Mouse (Mus musculus): ENCODE measurements around the gene Zfp369. TPM values are rescaled to one million over a fixed set of nuclear protein-coding genes. Genes with fewer than 3 reads are reported as not detected.

Gene Zfp369
- polyA plus RNA-seq (2012): 3.2 and 3.5 TPM in 2 replicates

GRCm38 (mm10) chr13:65278383-65279341, at the start of gene Zfp369:
Gene Zfp369, plus strand, starts transcription at chr13:65278814.
- TF ChIP-seq GATA1 (IDR thresholded peaks at IDR 0.05; ENCODE audit: low read length): no peak

GRCm38 (mm10) chr13:65237211-65237610, 41.4 kb upstream of the Zfp369 start:
- TF ChIP-seq GATA1 (IDR thresholded peaks at IDR 0.05; ENCODE audit: low read length): no peak

- TF ChIP-seq GATA1 (IDR thresholded peaks at IDR 0.05; ENCODE audit: low read length): no peak
Observed at GRCm38 (mm10) chr13:65240509-65241098, 38.0 kb upstream of the Zfp369 start.

GRCm38 (mm10) chr13:65241099-65241626, 37.5 kb upstream of the Zfp369 start:
- no peak for TF ChIP-seq GATA1 (IDR thresholded peaks at IDR 0.05; ENCODE audit: low read length)

GRCm38 (mm10) chr13:65241627-65242318, 36.8 kb upstream of the Zfp369 start:
- TF ChIP-seq GATA1 (IDR thresholded peaks at IDR 0.05; ENCODE audit: low read length): no peak

- no peak for TF ChIP-seq GATA1 (IDR thresholded peaks at IDR 0.05; ENCODE audit: low read length)
Observed at GRCm38 (mm10) chr13:65242319-65242787, 36.3 kb upstream of the Zfp369 start.

- TF ChIP-seq GATA1 (IDR thresholded peaks at IDR 0.05; ENCODE audit: low read length): no peak
Observed at GRCm38 (mm10) chr13:65243273-65243672, 35.3 kb upstream of the Zfp369 start.

- no peak for TF ChIP-seq GATA1 (IDR thresholded peaks at IDR 0.05; ENCODE audit: low read length)
Observed at GRCm38 (mm10) chr13:65258175-65258954, 20.2 kb upstream of the Zfp369 start.

- TF ChIP-seq GATA1 (IDR thresholded peaks at IDR 0.05; ENCODE audit: low read length): no peak
Observed at GRCm38 (mm10) chr13:65259239-65259638, 19.4 kb upstream of the Zfp369 start, which contains the start of gene Gm10775. Gene Gm10775, plus strand, starts transcription at chr13:65259539.

- TF ChIP-seq GATA1 (IDR thresholded peaks at IDR 0.05; ENCODE audit: low read length): no peak
Observed at GRCm38 (mm10) chr13:65262086-65262485, 16.5 kb upstream of the Zfp369 start.

- no peak for TF ChIP-seq GATA1 (IDR thresholded peaks at IDR 0.05; ENCODE audit: low read length)
Observed at GRCm38 (mm10) chr13:65277994-65278382, 626 bp upstream of the Zfp369 start.

GRCm38 (mm10) chr13:65286771-65287170, 8.2 kb downstream of the Zfp369 start:
- no peak for TF ChIP-seq GATA1 (IDR thresholded peaks at IDR 0.05; ENCODE audit: low read length)

GRCm38 (mm10) chr13:65296354-65296753, 17.7 kb downstream of the Zfp369 start:
- TF ChIP-seq GATA1 (IDR thresholded peaks at IDR 0.05; ENCODE audit: low read length): no peak

GRCm38 (mm10) chr13:65311311-65311755, 32.7 kb downstream of the Zfp369 start:
- TF ChIP-seq GATA1 (IDR thresholded peaks at IDR 0.05; ENCODE audit: low read length): no peak

- TF ChIP-seq GATA1 (IDR thresholded peaks at IDR 0.05; ENCODE audit: low read length): no peak
Observed at GRCm38 (mm10) chr13:65311826-65312225, 33.2 kb downstream of the Zfp369 start.

Other genes starting within 250 kb of the Zfp369 start
- not detected in 2 replicates for gene Spata31d1c, start 245.8 kb upstream of the Zfp369 start, polyA plus RNA-seq (2012)
- not detected in 2 replicates for gene Prss47, start 226.1 kb upstream of the Zfp369 start, polyA plus RNA-seq (2012)
- gene Mfsd14b, start 165.8 kb upstream of the Zfp369 start, polyA plus RNA-seq (2012): 27.0 and 34.6 TPM in 2 replicates
- not detected in 2 replicates for gene Olfr465-ps1, start 140.7 kb upstream of the Zfp369 start, polyA plus RNA-seq (2012)
- not detected in 2 replicates for gene Olfr466, start 128.6 kb upstream of the Zfp369 start, polyA plus RNA-seq (2012)
- not detected in 2 replicates for gene Nlrp4f, start 72.8 kb upstream of the Zfp369 start, polyA plus RNA-seq (2012)
- 0.06 and 0.18 TPM in 2 replicates for gene Gm10775, start 19.3 kb upstream of the Zfp369 start, polyA plus RNA-seq (2012)
- not detected in 2 replicates for gene Gm10139, start 233.9 kb downstream of the Zfp369 start, polyA plus RNA-seq (2012)